Mouse (Mus musculus) forebrain, embryonic 10.5 days (tissue): Measurements from ENCODE around the gene Gstm7. TPM values are rescaled to one million over a fixed set of nuclear protein-coding genes. Genes with fewer than 3 reads are reported as not detected.

Experiments
- DNase-seq: peaks from one replicate; pipeline ENCODE4 v3.0.0-alpha.2; 2017; ENCODE audit warnings: low spot score; ENCODE audit errors: extremely low spot score
- H3K27ac ChIP-seq: fragments of 300-500 bp; sonication (generic); 2 replicates; pipeline ENCODE4 v1.5.1; 2016; ENCODE audit warnings: mild to moderate bottlenecking
- H3K27me3 ChIP-seq: fragments of 300-500 bp; sonication (generic); 2 replicates; pipeline ENCODE4 v1.6.1; 2016; ENCODE audit warnings: mild to moderate bottlenecking; ENCODE audit not compliant: poor library complexity, severe bottlenecking
- H3K36me3 ChIP-seq: fragments of 300-500 bp; sonication (generic); replicated peaks from 2 replicates; pipeline ENCODE4 v1.6.1; 2016; ENCODE audit warnings: mild to moderate bottlenecking, moderate library complexity
- H3K4me1 ChIP-seq: fragments of 300-500 bp; sonication (generic); 2 replicates; pipeline ENCODE4 v1.6.1; 2016
- H3K4me3 ChIP-seq: fragments of 300-500 bp; sonication (generic); 2 replicates; pipeline ENCODE4 v1.5.1; 2016; ENCODE audit warnings: mild to moderate bottlenecking, moderate library complexity
- H3K9me3 ChIP-seq: fragments of 300-500 bp; sonication (generic); 2 replicates; pipeline ENCODE4 v1.6.1; 2016; ENCODE audit warnings: mild to moderate bottlenecking, moderate library complexity
- WGBS: fragments of 180-500 bp; shearing (Covaris S2); methylation state at CpG from one replicate; pipeline ENCODE4 v1.1.7; 2016; 5-methylcytosine and 5-hydroxymethylcytosine counted together
- polyA plus RNA-seq: library from polyadenylated mRNA; unstranded; fragments of >200 nt; fragmentation: Nextera tagmentation; extraction: Ambion mirVana; gene quantifications from 2 replicates; pipeline ENCODE4 v1.2.1, GENCODE M21; 2016

Gene Gstm7
- polyA plus RNA-seq, 1 experiment from 2014 or later = 19.5 TPM

GRCm38 (mm10) chr3:107929731-107930130 is 1.9 kb downstream of the Gstm7 start:
- DNase-seq = no peak
- Histone ChIP-seq H3K27ac (no peak overlapping the region), H3K4me3 (no peak overlapping the region), H3K9me3 (no peaks in the 10 kb centered on the region), H3K36me3 (no peaks in the 10 kb centered on the region), H3K27me3 (peaks cover 21% of the 10 kb centered on the region; the same call in 1 of the 2 replicates), H3K4me1 (peaks cover 18% of the 10 kb centered on the region)
- 90% methylated on average over 4 of the region's 4 CpGs for WGBS

DNA sequence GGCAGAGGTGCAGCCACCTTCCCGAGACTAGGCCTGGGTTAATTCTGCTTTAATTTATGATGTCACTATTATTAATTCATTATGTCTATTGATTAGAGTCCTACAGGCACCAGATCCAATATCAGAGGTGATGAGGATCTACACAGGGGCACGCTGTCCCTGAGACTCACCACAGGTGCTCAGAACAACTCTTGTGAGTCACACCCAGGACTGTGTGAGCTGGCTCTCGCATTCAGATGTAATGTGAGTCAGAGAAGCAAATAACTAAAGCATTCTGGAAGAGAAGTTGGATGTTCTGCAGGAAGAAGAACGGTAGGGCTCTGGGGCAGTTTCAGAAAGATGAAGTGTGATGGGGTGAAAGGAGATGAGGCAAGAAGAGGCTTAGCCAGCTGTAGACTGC is 2.4 kb downstream of the Gstm7 start:
- Histone ChIP-seq H3K9me3 (no peaks in the 10 kb centered on the region), H3K4me3 (no peak overlapping the region), H3K27ac (no peak overlapping the region), H3K36me3 (no peaks in the 10 kb centered on the region), H3K4me1 (peaks cover 18% of the 10 kb centered on the region), H3K27me3 (peaks cover 19% of the 10 kb centered on the region; the same call in 1 of the 2 replicates)
- 89% methylated on average over 4 of the region's 4 CpGs for WGBS
- DNase-seq = no peak

DNA sequence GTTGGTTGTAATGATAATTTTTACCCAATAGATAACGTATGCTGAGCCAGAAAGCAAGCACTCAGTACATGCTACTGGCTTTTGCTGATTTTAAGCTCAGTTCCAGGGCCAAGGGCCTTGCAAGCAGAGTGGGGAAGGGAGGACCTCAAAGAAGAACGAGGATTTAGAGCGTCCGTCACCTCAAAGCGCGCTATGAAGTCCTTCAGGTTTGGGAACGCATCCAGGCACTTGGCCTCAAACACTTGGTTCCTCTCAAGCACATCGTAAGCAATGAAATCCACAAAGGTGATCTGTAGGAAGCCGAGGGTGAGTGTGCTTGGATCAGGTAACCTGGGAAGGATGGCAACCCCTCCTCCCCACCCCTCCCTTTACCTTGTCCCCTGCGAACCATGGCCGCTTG is 2.9 kb downstream of the Gstm7 start:
- DNase-seq = no peak

DNA sequence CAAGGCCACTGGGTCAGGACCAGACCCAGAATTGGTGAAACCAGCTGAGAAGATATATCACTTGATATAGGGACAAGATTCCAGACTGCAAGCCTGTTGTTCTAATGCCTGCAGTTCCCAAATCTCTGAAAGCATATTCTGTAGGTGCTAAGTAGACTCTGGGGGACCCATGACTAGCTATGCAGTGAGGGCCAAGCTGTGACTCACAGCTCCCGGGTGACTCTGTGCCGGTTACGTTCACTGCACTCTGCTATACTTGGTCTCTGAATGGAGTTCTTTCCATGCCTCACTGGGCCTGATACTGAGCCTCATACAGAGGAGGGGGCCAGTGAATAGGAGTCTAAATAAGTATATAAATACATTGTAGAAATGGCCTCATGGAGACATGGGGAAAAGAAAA is 3.8 kb downstream of the Gstm7 start:
- H3K36me3 ChIP-seq = no peaks in the 10 kb centered on the region
- H3K9me3 ChIP-seq = no peaks in the 10 kb centered on the region
- H3K27me3 ChIP-seq = 0 out of 2 replicates have a peak, but pooled peaks cover 5% of the 10 kb centered on the region
- 85% methylated on average over 3 of the region's 3 CpGs for WGBS
- peaks cover 18% of the 10 kb centered on the region for H3K4me1 ChIP-seq
- no peak for DNase-seq
- no peak overlapping the region for H3K4me3 ChIP-seq
- H3K27ac ChIP-seq = no peak overlapping the region

More for the DNA sequence above, 2.9 kb downstream of the Gstm7 start:
- H3K4me3 ChIP-seq = no peak overlapping the region
- no peaks in the 10 kb centered on the region for H3K9me3 ChIP-seq
- WGBS = 93% methylated on average over 11 of the region's 11 CpGs
- H3K4me1 ChIP-seq = peaks cover 18% of the 10 kb centered on the region
- H3K27ac ChIP-seq = no peak overlapping the region
- no peaks in the 10 kb centered on the region for H3K36me3 ChIP-seq
- H3K27me3 ChIP-seq = peaks cover 14% of the 10 kb centered on the region; the same call in 1 of the 2 replicates

GRCm38 (mm10) chr3:107925335-107925734 is 6.3 kb downstream of the Gstm7 start:
- 92% methylated on average over 3 of the region's 3 CpGs for WGBS
- Histone ChIP-seq H3K36me3 (no peaks in the 10 kb centered on the region), H3K4me1 (no peaks in the 10 kb centered on the region), H3K9me3 (no peaks in the 10 kb centered on the region), H3K27me3 (0 out of 2 replicates have a peak, but pooled peaks cover 2% of the 10 kb centered on the region), H3K27ac (no peak overlapping the region), H3K4me3 (no peak overlapping the region)
- no peak for DNase-seq

- no peaks in the 10 kb centered on the region for H3K27me3 ChIP-seq
- WGBS = 91% methylated on average over 5 of the region's 5 CpGs
Measured at GRCm38 (mm10) chr3:107920348-107920747, 11.3 kb downstream of the Gstm7 start.

DNA sequence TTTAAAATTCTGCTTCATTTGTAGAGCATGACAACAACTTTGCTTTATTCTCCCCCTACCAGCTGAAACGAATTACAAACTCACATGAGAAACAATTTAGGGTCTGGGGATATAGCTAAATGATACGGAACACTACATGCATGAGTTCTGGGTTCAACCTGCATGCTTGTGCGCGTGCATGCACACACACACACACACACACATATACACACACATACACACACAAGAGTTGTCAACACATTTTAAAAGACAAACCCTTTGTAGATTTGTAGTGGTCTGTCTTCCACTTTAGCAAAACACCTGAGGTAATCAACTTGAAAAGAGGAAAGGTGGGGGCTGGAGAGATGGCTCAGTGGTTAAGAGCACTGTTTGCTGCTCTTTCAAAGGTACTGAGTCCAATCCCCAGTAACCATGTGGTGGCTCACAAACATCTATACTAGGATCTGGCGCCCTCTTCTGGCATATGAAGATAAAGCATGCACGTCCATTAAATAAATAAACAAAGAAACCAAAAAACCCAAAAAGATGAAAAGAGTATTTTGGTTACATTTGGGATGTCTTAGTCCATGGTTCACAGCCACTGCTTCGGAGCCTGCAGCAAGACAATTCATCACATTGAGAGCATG is 13.7 kb downstream of the Gstm7 start:
- Histone ChIP-seq H3K4me1 (0 out of 2 replicates have a peak, but pooled peaks cover 6% of the 10 kb centered on the region), H3K9me3 (no peaks in the 10 kb centered on the region), H3K4me3 (no peak overlapping the region), H3K27ac (no peak overlapping the region), H3K27me3 (no peaks in the 10 kb centered on the region), H3K36me3 (no peaks in the 10 kb centered on the region)
- WGBS = 63% methylated on average over 7 of the region's 7 CpGs
- peak; percentile 55 for DNase-seq

More at GRCm38 (mm10) chr3:107920348-107920747, 11.3 kb downstream of the Gstm7 start:
- no peak for DNase-seq
- Histone ChIP-seq H3K4me1 (0 out of 2 replicates have a peak, but pooled peaks cover 6% of the 10 kb centered on the region), H3K4me3 (no peak overlapping the region), H3K9me3 (no peaks in the 10 kb centered on the region), H3K27ac (no peak overlapping the region), H3K36me3 (no peaks in the 10 kb centered on the region)

DNA sequence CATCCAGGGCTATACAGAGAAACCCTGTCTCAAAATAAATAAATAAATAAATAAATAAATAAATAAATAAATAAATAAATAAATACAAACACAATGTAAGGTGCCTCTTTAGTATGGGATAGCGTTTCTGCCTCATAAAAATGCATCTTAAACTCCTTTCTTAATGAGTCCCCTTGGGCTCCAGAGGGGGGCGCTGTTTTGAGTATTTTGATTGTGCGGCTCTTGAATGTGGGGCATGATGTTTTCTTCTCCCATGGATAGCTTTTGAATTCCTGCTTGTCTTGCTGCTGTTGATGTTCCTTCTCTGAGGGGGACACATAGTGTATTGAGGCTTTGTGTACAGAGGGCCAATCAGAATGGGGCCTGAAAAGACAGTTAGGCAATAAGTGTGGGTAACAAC is 14.5 kb downstream of the Gstm7 start:
- Histone ChIP-seq H3K4me1 (0 out of 2 replicates have a peak, but pooled peaks cover 6% of the 10 kb centered on the region), H3K27ac (no peak overlapping the region), H3K36me3 (no peaks in the 10 kb centered on the region), H3K27me3 (no peaks in the 10 kb centered on the region), H3K9me3 (no peaks in the 10 kb centered on the region), H3K4me3 (no peak overlapping the region)
- 84% methylated on average over 3 of the region's 3 CpGs for WGBS
- DNase-seq = no peak

DNA sequence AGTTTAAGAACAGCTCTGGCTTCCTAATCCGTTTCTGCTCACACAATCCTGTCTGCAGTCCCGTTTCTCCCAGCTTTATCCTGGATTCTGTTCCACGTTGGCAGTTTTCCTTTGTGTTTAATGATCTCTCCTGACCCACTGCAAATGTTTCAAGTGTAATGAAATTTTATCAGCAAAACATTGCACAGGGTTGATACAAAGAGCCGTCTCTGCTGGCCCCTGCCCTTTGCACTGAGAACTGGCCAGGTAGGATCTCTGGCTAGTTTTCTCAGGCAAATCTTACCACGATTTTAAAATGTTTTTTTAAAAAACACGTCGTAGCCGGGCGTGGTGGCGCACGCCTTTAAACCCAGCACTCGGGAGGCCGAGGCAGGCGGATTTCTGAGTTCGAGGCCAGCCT is 14.9 kb downstream of the Gstm7 start:
- 81% methylated on average over 15 of the region's 15 CpGs for WGBS
- Histone ChIP-seq H3K36me3 (no peaks in the 10 kb centered on the region), H3K4me1 (0 out of 2 replicates have a peak, but pooled peaks cover 6% of the 10 kb centered on the region), H3K27me3 (no peaks in the 10 kb centered on the region), H3K27ac (no peak overlapping the region), H3K9me3 (no peaks in the 10 kb centered on the region), H3K4me3 (no peak overlapping the region)
- DNase-seq = no peak

GRCm38 (mm10) chr3:107905942-107906341 is 25.7 kb downstream of the Gstm7 start:
- Histone ChIP-seq H3K36me3 (no peaks in the 10 kb centered on the region), H3K4me3 (no peak overlapping the region), H3K4me1 (peaks cover 17% of the 10 kb centered on the region), H3K27me3 (no peaks in the 10 kb centered on the region), H3K27ac (no peak overlapping the region), H3K9me3 (no peaks in the 10 kb centered on the region)
- WGBS = 68% methylated on average over 6 of the region's 6 CpGs
- no peak for DNase-seq

GRCm38 (mm10) chr3:107900955-107901673 is 30.5 kb downstream of the Gstm7 start:
- no peak overlapping the region for H3K4me3 ChIP-seq
- peaks cover 22% of the 10 kb centered on the region for H3K4me1 ChIP-seq
- 83% methylated on average over 11 of the region's 11 CpGs for WGBS
- H3K27ac ChIP-seq = no peak overlapping the region
- H3K9me3 ChIP-seq = no peaks in the 10 kb centered on the region
- peaks cover 29% of the 10 kb centered on the region for H3K36me3 ChIP-seq
- no peaks in the 10 kb centered on the region for H3K27me3 ChIP-seq
- no peak for DNase-seq

- H3K27me3 ChIP-seq = no peaks in the 10 kb centered on the region
- no peak overlapping the region for H3K27ac ChIP-seq
- 94% methylated on average over 13 of the region's 13 CpGs for WGBS
Measured at GRCm38 (mm10) chr3:107898691-107899090, 32.9 kb downstream of the Gstm7 start.

More at GRCm38 (mm10) chr3:107898691-107899090, 32.9 kb downstream of the Gstm7 start:
- peaks cover 29% of the 10 kb centered on the region for H3K36me3 ChIP-seq
- H3K4me1 ChIP-seq = peaks cover 27% of the 10 kb centered on the region
- DNase-seq = no peak
- no peak overlapping the region for H3K4me3 ChIP-seq
- no peaks in the 10 kb centered on the region for H3K9me3 ChIP-seq
